Mouse (Mus musculus): ENCODE data around the gene Prm1.

DNA sequence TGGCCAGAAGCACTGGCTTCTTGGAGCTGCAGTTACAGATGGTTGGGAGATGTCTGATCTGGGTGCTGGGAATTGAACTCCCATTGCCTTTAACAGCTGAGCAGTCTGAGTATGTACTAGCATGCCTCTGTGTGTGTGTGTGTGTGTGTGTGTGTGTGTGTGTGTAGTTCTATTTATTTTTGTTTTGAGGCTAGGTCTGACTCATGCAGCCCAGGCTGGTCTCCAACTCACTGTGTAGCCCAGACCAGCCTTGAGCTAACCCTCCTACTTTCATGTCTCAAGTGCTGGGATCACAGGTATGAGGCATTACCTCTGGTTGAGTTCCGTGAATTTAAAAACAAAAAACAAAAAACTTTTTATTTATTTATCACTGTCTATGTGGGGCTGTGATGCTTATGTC, 18.9 kb upstream of the Prm1 start:
- TF ChIP-seq ELF1 (IDR thresholded peaks at IDR 0.05; ENCODE audit: low read depth, low read length) (no peak), CTCF (conservative IDR thresholded peaks at IDR 0.05 in 1 of 2, IDR thresholded peaks at IDR 0.05 in 1 of 2; ENCODE audit: low read depth in 2 of 2, low read length in 2 of 2) (no peak), RAD21 (IDR thresholded peaks at IDR 0.05; ENCODE audit: low read depth, low read length) (no peak)
